Mouse (Mus musculus) gastrocnemius, postnatal 10 days (tissue): ENCODE data around the gene Mpp3. TPM values are rescaled to one million over a fixed set of nuclear protein-coding genes. Genes with fewer than 3 reads are reported as not detected.
"Not testable (repeated sequence)": the region's sequence is repeated elsewhere in the genome, so short reads cannot be mapped to it uniquely, and the experiment has no call there.

Experiments used
- DNase-seq: peaks from one replicate; pipeline ENCODE4 v3.0.0; 2021; ENCODE audit warnings: mixed read lengths
- total RNA-seq, 2 experiments: library from RNA; stranded (reverse); gene quantifications; 2 replicates each; pipeline ENCODE4 v1.2.3; 2021

Gene Mpp3
- total RNA-seq, 2 experiments from 2014 or later, result 76.8 to 83.7 TPM

- no peak for DNase-seq
Measured at GRCm38 (mm10) chr11:102011510-102011909, 16.8 kb downstream of the Mpp3 start.

- DNase-seq, result no peak
Measured at GRCm38 (mm10) chr11:102010140-102010539, 18.1 kb downstream of the Mpp3 start.

GRCm38 (mm10) chr11:102008954-102009637 is 19.2 kb downstream of the Mpp3 start:
- DNase-seq, result no peak

GRCm38 (mm10) chr11:102008372-102008771 is 19.9 kb downstream of the Mpp3 start:
- no peak for DNase-seq

- DNase-seq, result no peak
Measured at GRCm38 (mm10) chr11:102006688-102007087, 21.6 kb downstream of the Mpp3 start.

GRCm38 (mm10) chr11:102006271-102006670 is 22.0 kb downstream of the Mpp3 start:
- DNase-seq, result no peak

- DNase-seq, result no peak
Measured at GRCm38 (mm10) chr11:102004251-102004650, 24.0 kb downstream of the Mpp3 start.

- DNase-seq, result no peak
Measured at GRCm38 (mm10) chr11:101999466-101999865, 28.8 kb downstream of the Mpp3 start.

GRCm38 (mm10) chr11:101998258-101998657 is 30.0 kb downstream of the Mpp3 start:
- DNase-seq, result no peak

GRCm38 (mm10) chr11:101995938-101996337 is 32.3 kb downstream of the Mpp3 start:
- no peak for DNase-seq

GRCm38 (mm10) chr11:101994100-101994499 is 34.2 kb downstream of the Mpp3 start:
- no peak for DNase-seq

GRCm38 (mm10) chr11:101992411-101992810 is 35.9 kb downstream of the Mpp3 start:
- DNase-seq, result no peak

- DNase-seq, result no peak
Measured at GRCm38 (mm10) chr11:101991813-101992212, 36.4 kb downstream of the Mpp3 start.

- DNase-seq, result no peak
Measured at GRCm38 (mm10) chr11:101990244-101990643, 38.0 kb downstream of the Mpp3 start.

- DNase-seq, result no peak
Measured at GRCm38 (mm10) chr11:101986913-101987312, 41.3 kb downstream of the Mpp3 start, which contains the start of gene Dusp3. Gene Dusp3 (minus strand): TSS chr11:101987013.

- DNase-seq, result peak; percentile 84
Measured at GRCm38 (mm10) chr11:101985990-101986389, 42.3 kb downstream of the Mpp3 start.

GRCm38 (mm10) chr11:101985450-101985849 is 42.8 kb downstream of the Mpp3 start:
- not testable (repeated sequence) for DNase-seq

- peak; percentile 93 for DNase-seq
Measured at GRCm38 (mm10) chr11:101984054-101985025, 43.9 kb downstream of the Mpp3 start, which contains the start of gene Cfap97d1. Gene Cfap97d1 (plus strand): TSS chr11:101984279.

- no peak for DNase-seq
Measured at GRCm38 (mm10) chr11:101983431-101983921, 44.8 kb downstream of the Mpp3 start.

- no peak for DNase-seq
Measured at GRCm38 (mm10) chr11:101982981-101983411, 45.3 kb downstream of the Mpp3 start.

- no peak for DNase-seq
Measured at GRCm38 (mm10) chr11:101981850-101982249, 46.4 kb downstream of the Mpp3 start.

- no peak for DNase-seq
Measured at GRCm38 (mm10) chr11:101980603-101981157, 47.6 kb downstream of the Mpp3 start.
